Mouse (Mus musculus) midbrain, embryonic 15.5 days (tissue): ENCODE results near the gene Xab2. TPM values are rescaled to one million over a fixed set of nuclear protein-coding genes. Genes with fewer than 3 reads are reported as not detected.
"Not testable (repeated sequence)": the region's sequence is repeated elsewhere in the genome, so short reads cannot be mapped to it uniquely, and the experiment has no call there.

ENCODE experiments used
- ATAC-seq: fragments of 200-750 bp; cut with Nextera tagmentation; replicated peaks from 2 replicates; pipeline ENCODE4 v1.8.0; 2017; ENCODE audit warnings: moderate TSS enrichment
- H3K27ac ChIP-seq: fragments of 300-500 bp; sonication (generic); 2 replicates; pipeline ENCODE4 v1.5.1; 2015; ENCODE audit warnings: mild to moderate bottlenecking, inconsistent platforms
- H3K27me3 ChIP-seq: fragments of 300-500 bp; sonication (generic); replicated peaks from 2 replicates; pipeline ENCODE4 v1.6.1; 2015; ENCODE audit warnings: inconsistent platforms
- H3K36me3 ChIP-seq: fragments of 300-500 bp; sonication (generic); replicated peaks from 2 replicates; pipeline ENCODE4 v1.6.1; 2015; ENCODE audit warnings: inconsistent platforms
- H3K4me1 ChIP-seq: fragments of 300-500 bp; sonication (generic); 2 replicates; pipeline ENCODE4 v1.6.1; 2015; ENCODE audit warnings: inconsistent platforms
- H3K4me2 ChIP-seq: fragments of 300-500 bp; sonication (generic); 2 replicates; pipeline ENCODE4 v1.6.1; 2015; ENCODE audit warnings: inconsistent platforms, mild to moderate bottlenecking, moderate library complexity
- H3K4me3 ChIP-seq: fragments of 300-500 bp; sonication (generic); 2 replicates; pipeline ENCODE4 v1.5.1; 2015; ENCODE audit warnings: mild to moderate bottlenecking, inconsistent platforms
- H3K9ac ChIP-seq: fragments of 300-500 bp; sonication (generic); 2 replicates; pipeline ENCODE4 v1.6.1; 2015; ENCODE audit warnings: mild to moderate bottlenecking, inconsistent platforms
- H3K9me3 ChIP-seq: fragments of 300-500 bp; sonication (generic); 2 replicates; pipeline ENCODE4 v1.6.1; 2016; ENCODE audit warnings: inconsistent platforms
- WGBS: fragments of 180-500 bp; shearing (Covaris S2); methylation state at CpG from one replicate; pipeline ENCODE4 v1.1.7; 2015; ENCODE audit warnings: mixed read lengths; 5-methylcytosine and 5-hydroxymethylcytosine counted together
- polyA plus RNA-seq: library from polyadenylated mRNA; unstranded; fragments of >200 nt; fragmentation: Nextera tagmentation; extraction: Ambion mirVana; gene quantifications from 2 replicates; pipeline ENCODE4 v1.2.1, GENCODE M21; 2015

Gene Xab2
- polyA plus RNA-seq, 1 experiment from 2014 or later: 54.2 TPM

GRCm38 (mm10) chr8:3603439-3603838 is 17.7 kb downstream of the Xab2 start:
- no peaks in the 10 kb centered on the region for H3K4me1 ChIP-seq
- H3K4me2 ChIP-seq: no peak overlapping the region
- WGBS: 83% methylated on average over 13 of the region's 13 CpGs
- H3K27me3 ChIP-seq: no peaks in the 10 kb centered on the region
- no peaks in the 10 kb centered on the region for H3K9me3 ChIP-seq
- no peak overlapping the region for H3K27ac ChIP-seq
- ATAC-seq: no peak; the same call in 1 of the 2 replicates
- no peak overlapping the region for H3K9ac ChIP-seq
- no peak overlapping the region for H3K4me3 ChIP-seq
- peaks cover 74% of the 10 kb centered on the region for H3K36me3 ChIP-seq

- no peak for ATAC-seq
- Histone ChIP-seq H3K4me1 (no peaks in the 10 kb centered on the region), H3K27me3 (no peaks in the 10 kb centered on the region), H3K4me2 (no peak overlapping the region), H3K36me3 (peaks cover 58% of the 10 kb centered on the region), H3K4me3 (no peak overlapping the region), H3K9ac (no peak overlapping the region), H3K9me3 (no peaks in the 10 kb centered on the region), H3K27ac (no peak overlapping the region)
- 85% methylated on average over 6 of the region's 6 CpGs for WGBS
Measured at GRCm38 (mm10) chr8:3600401-3600800, 20.7 kb downstream of the Xab2 start.

- Histone ChIP-seq H3K36me3 (peaks cover 50% of the 10 kb centered on the region), H3K27ac (no peak overlapping the region), H3K4me3 (no peak overlapping the region), H3K9me3 (no peaks in the 10 kb centered on the region), H3K4me2 (no peak overlapping the region), H3K4me1 (no peaks in the 10 kb centered on the region), H3K27me3 (no peaks in the 10 kb centered on the region), H3K9ac (no peak overlapping the region)
- WGBS: 92% methylated on average over 1 of the region's 1 CpGs
- ATAC-seq: no peak
Measured at GRCm38 (mm10) chr8:3599219-3599618, 21.9 kb downstream of the Xab2 start.

- H3K4me1 ChIP-seq: peaks cover 5% of the 10 kb centered on the region; the same call in 1 of the 2 replicates
- H3K36me3 ChIP-seq: peaks cover 39% of the 10 kb centered on the region
- H3K4me3 ChIP-seq: no peak overlapping the region
- no peak overlapping the region for H3K27ac ChIP-seq
- ATAC-seq: peak; percentile 35; the same call in 1 of the 2 replicates
- no peaks in the 10 kb centered on the region for H3K9me3 ChIP-seq
- H3K27me3 ChIP-seq: no peaks in the 10 kb centered on the region
- no peak overlapping the region for H3K4me2 ChIP-seq
- 88% methylated on average over 3 of the region's 3 CpGs for WGBS
- no peak overlapping the region for H3K9ac ChIP-seq
Measured at GRCm38 (mm10) chr8:3598054-3598453, 23.1 kb downstream of the Xab2 start.

- no peak overlapping the region for H3K9ac ChIP-seq
- H3K36me3 ChIP-seq: peaks cover 13% of the 10 kb centered on the region
- H3K4me1 ChIP-seq: peaks cover 12% of the 10 kb centered on the region
- H3K4me2 ChIP-seq: no peak overlapping the region
- no peak overlapping the region for H3K27ac ChIP-seq
- H3K27me3 ChIP-seq: no peaks in the 10 kb centered on the region
- WGBS: 89% methylated on average over 2 of the region's 2 CpGs
- no peak for ATAC-seq
- H3K9me3 ChIP-seq: no peaks in the 10 kb centered on the region
- H3K4me3 ChIP-seq: no peak overlapping the region
Measured at GRCm38 (mm10) chr8:3594466-3594865, 26.6 kb downstream of the Xab2 start.

GRCm38 (mm10) chr8:3593470-3593869 is 27.6 kb downstream of the Xab2 start:
- Histone ChIP-seq H3K27me3 (no peaks in the 10 kb centered on the region), H3K4me3 (no peak overlapping the region), H3K9me3 (no peaks in the 10 kb centered on the region), H3K4me2 (no peak overlapping the region), H3K36me3 (peaks cover 3% of the 10 kb centered on the region), H3K4me1 (peaks cover 12% of the 10 kb centered on the region), H3K9ac (no peak overlapping the region), H3K27ac (no peak overlapping the region)
- WGBS: 63% methylated on average over 3 of the region's 3 CpGs
- no peak for ATAC-seq

GRCm38 (mm10) chr8:3588258-3588633 is 32.9 kb downstream of the Xab2 start:
- WGBS: 0% methylated on average over 11 of the region's 11 CpGs
- peaks cover 13% of the 10 kb centered on the region for H3K4me1 ChIP-seq

GRCm38 (mm10) chr8:3587391-3588257 is 33.5 kb downstream of the Xab2 start:
- Histone ChIP-seq H3K9me3 (no peaks in the 10 kb centered on the region), H3K4me3 (peak overlapping the region; percentile 92), H3K4me1 (peaks cover 8% of the 10 kb centered on the region; the same call in 1 of the 2 replicates), H3K27ac (peak overlapping the region; percentile 91), H3K9ac (peak overlapping the region; percentile 93), H3K36me3 (no peaks in the 10 kb centered on the region), H3K27me3 (no peaks in the 10 kb centered on the region), H3K4me2 (peak overlapping the region; percentile 67)
- under 1% methylated on average over 71 of the region's 77 CpGs for WGBS
- ATAC-seq: peak; percentile 89

More at GRCm38 (mm10) chr8:3588258-3588633, 32.9 kb downstream of the Xab2 start:
- Histone ChIP-seq H3K27ac (peak overlapping the region; percentile 91), H3K27me3 (no peaks in the 10 kb centered on the region), H3K4me3 (peak overlapping the region; percentile 92), H3K4me2 (peak overlapping the region; percentile 67), H3K9me3 (no peaks in the 10 kb centered on the region), H3K36me3 (no peaks in the 10 kb centered on the region), H3K9ac (peak overlapping the region; percentile 93)
- ATAC-seq: peak; percentile 82

- Histone ChIP-seq H3K27me3 (no peaks in the 10 kb centered on the region), H3K4me2 (peak within 1 kb of the TSS; percentile 67), H3K9me3 (no peaks in the 10 kb centered on the region), H3K36me3 (no peaks in the 10 kb centered on the region), H3K9ac (peak within 1 kb of the TSS; percentile 93), H3K4me3 (peak within 1 kb of the TSS; percentile 92), H3K4me1 (peaks cover 8% of the 10 kb centered on the region; the same call in 1 of the 2 replicates), H3K27ac (peak within 1 kb of the TSS; percentile 91)
- WGBS: 0% methylated on average over 7 of the region's 7 CpGs
- ATAC-seq: no peak
Measured at GRCm38 (mm10) chr8:3586993-3587390, 34.1 kb downstream of the Xab2 start, which contains the start of gene Camsap3. Gene Camsap3 (plus strand): TSS chr8:3587293.

GRCm38 (mm10) chr8:3586452-3586851 is 34.7 kb downstream of the Xab2 start:
- H3K4me1 ChIP-seq: peaks cover 5% of the 10 kb centered on the region; the same call in 1 of the 2 replicates
- no peaks in the 10 kb centered on the region for H3K36me3 ChIP-seq
- H3K4me3 ChIP-seq: no peak overlapping the region
- WGBS: 99% methylated on average over 2 of the region's 2 CpGs
- no peaks in the 10 kb centered on the region for H3K9me3 ChIP-seq
- no peak overlapping the region for H3K4me2 ChIP-seq
- H3K27me3 ChIP-seq: no peaks in the 10 kb centered on the region
- H3K9ac ChIP-seq: no peak overlapping the region
- ATAC-seq: no peak
- H3K27ac ChIP-seq: no peak overlapping the region

- H3K27ac ChIP-seq, H3K27me3 ChIP-seq, H3K36me3 ChIP-seq, H3K9me3 ChIP-seq, H3K4me1 ChIP-seq, H3K4me2 ChIP-seq, ATAC-seq, H3K9ac ChIP-seq, H3K4me3 ChIP-seq: not testable (repeated sequence)
- 81% methylated on average over 3 of the region's 3 CpGs for WGBS
Measured at GRCm38 (mm10) chr8:3581961-3582360, 39.2 kb downstream of the Xab2 start.

- no peak overlapping the region for H3K9ac ChIP-seq
- H3K27ac ChIP-seq: no peak overlapping the region
- H3K9me3 ChIP-seq: no peaks in the 10 kb centered on the region
- H3K27me3 ChIP-seq: no peaks in the 10 kb centered on the region
- 84% methylated on average over 9 of the region's 9 CpGs for WGBS
- H3K4me3 ChIP-seq: no peak overlapping the region
- no peaks in the 10 kb centered on the region for H3K36me3 ChIP-seq
- no peaks in the 10 kb centered on the region for H3K4me1 ChIP-seq
- no peak for ATAC-seq
- no peak overlapping the region for H3K4me2 ChIP-seq
Measured at GRCm38 (mm10) chr8:3579390-3580364, 41.4 kb downstream of the Xab2 start.
